Mouse (Mus musculus): ENCODE data around the gene Krtap5-1. TPM values are rescaled to one million over a fixed set of nuclear protein-coding genes. Genes with fewer than 3 reads are reported as not detected.
"Not testable (repeated sequence)": the region's sequence is repeated elsewhere in the genome, so short reads cannot be mapped to it uniquely, and the experiment has no call there.

Krtap5-1 gene
- polyA plus RNA-seq, 1 experiment: not detected

- peak; percentile 53; the same call in 1 of the 2 replicates for TF ChIP-seq CTCF (IDR thresholded peaks at IDR 0.05; ENCODE audit: borderline replicate concordance, insufficient read depth, low read length)
- H3K4me1 ChIP-seq (ENCODE audit: control insufficient read depth, insufficient read depth, low read length); H3K27ac ChIP-seq (ENCODE audit: insufficient read depth, low read length); H3K4me3 ChIP-seq (ENCODE audit: insufficient read depth, low read length): not testable (repeated sequence)
These were observed 18.7 kb downstream of the Krtap5-1 start for GRCm38 (mm10) chr7:142278183-142278582.

GRCm38 (mm10) chr7:142274263-142274662, 22.7 kb downstream of the Krtap5-1 start, which contains the start of gene Gm4559:
Gene Gm4559, minus strand, starts transcription at chr7:142274363.
- H3K4me3 ChIP-seq (ENCODE audit: insufficient read depth, low read length); H3K4me1 ChIP-seq (ENCODE audit: control insufficient read depth, insufficient read depth, low read length); H3K27ac ChIP-seq (ENCODE audit: insufficient read depth, low read length): not testable (repeated sequence)

- H3K4me3 ChIP-seq (ENCODE audit: insufficient read depth, low read length); H3K27ac ChIP-seq (ENCODE audit: insufficient read depth, low read length); H3K4me1 ChIP-seq (ENCODE audit: control insufficient read depth, insufficient read depth, low read length): not testable (repeated sequence)
These were observed 38.7 kb downstream of the Krtap5-1 start, which contains the start of gene Gm2431 for GRCm38 (mm10) chr7:142258254-142258653. Gene Gm2431, minus strand, starts transcription at chr7:142258354.

GRCm38 (mm10) chr7:142255517-142255916, 41.4 kb downstream of the Krtap5-1 start:
- Histone ChIP-seq H3K4me1 (ENCODE audit: control insufficient read depth, insufficient read depth, low read length) (no peaks in the 10 kb centered on the region), H3K4me3 (ENCODE audit: insufficient read depth, low read length) (no peak overlapping the region), H3K27ac (ENCODE audit: insufficient read depth, low read length) (no peak overlapping the region)
- TF ChIP-seq POLR2A (IDR thresholded peaks at IDR 0.05; ENCODE audit: low read depth, low read length) (no peak), CTCF (IDR thresholded peaks at IDR 0.05; ENCODE audit: borderline replicate concordance, insufficient read depth, low read length) (peak; percentile 64; the same call in 1 of the 2 replicates)

GRCm38 (mm10) chr7:142249824-142250223, 47.1 kb downstream of the Krtap5-1 start:
- Histone ChIP-seq H3K4me3 (ENCODE audit: insufficient read depth, low read length) (no peak overlapping the region), H3K27ac (ENCODE audit: insufficient read depth, low read length) (no peak overlapping the region), H3K4me1 (ENCODE audit: control insufficient read depth, insufficient read depth, low read length) (no peaks in the 10 kb centered on the region)
- TF ChIP-seq CTCF (IDR thresholded peaks at IDR 0.05; ENCODE audit: borderline replicate concordance, insufficient read depth, low read length): no peak

Other genes with a start within 250 kb of the Krtap5-1 start
- 15.2 and 15.9 TPM in 2 replicates for gene Mob2, start 236.1 kb downstream of the Krtap5-1 start, polyA plus RNA-seq (2011; ENCODE audit: insufficient read length, low read depth, missing spikeins)
- gene Dusp8, start 201.3 kb downstream of the Krtap5-1 start, polyA plus RNA-seq (2011; ENCODE audit: insufficient read length, low read depth, missing spikeins): 5.1 and 5.4 TPM in 2 replicates
- gene Gm45618, start 176.4 kb downstream of the Krtap5-1 start, polyA plus RNA-seq (2011; ENCODE audit: insufficient read length, low read depth, missing spikeins): not detected in 2 replicates
- gene Gm39115, start 161.1 kb downstream of the Krtap5-1 start, polyA plus RNA-seq (2011; ENCODE audit: insufficient read length, low read depth, missing spikeins): not detected in 2 replicates
- gene Gm45337, start 152.5 kb downstream of the Krtap5-1 start, polyA plus RNA-seq (2011; ENCODE audit: insufficient read length, low read depth, missing spikeins): not detected in 2 replicates
- not detected in 2 replicates for gene Gm29735, start 140.0 kb downstream of the Krtap5-1 start, polyA plus RNA-seq (2011; ENCODE audit: insufficient read length, low read depth, missing spikeins)
- not detected in 2 replicates for gene Gm4553, start 131.4 kb downstream of the Krtap5-1 start, polyA plus RNA-seq (2011; ENCODE audit: insufficient read length, low read depth, missing spikeins)
- gene Krtap5-2, start 121.1 kb downstream of the Krtap5-1 start, polyA plus RNA-seq (2011; ENCODE audit: insufficient read length, low read depth, missing spikeins): not detected in 2 replicates
- not detected in 2 replicates for gene Gm10153, start 106.7 kb downstream of the Krtap5-1 start, polyA plus RNA-seq (2011; ENCODE audit: insufficient read length, low read depth, missing spikeins)
- gene Krtap5-3, start 95.8 kb downstream of the Krtap5-1 start, polyA plus RNA-seq (2011; ENCODE audit: insufficient read length, low read depth, missing spikeins): not detected in 2 replicates
- not detected in 2 replicates for gene Gm7579, start 85.3 kb downstream of the Krtap5-1 start, polyA plus RNA-seq (2011; ENCODE audit: insufficient read length, low read depth, missing spikeins)
- gene Krtap5-5, start 67.1 kb downstream of the Krtap5-1 start, polyA plus RNA-seq (2011; ENCODE audit: insufficient read length, low read depth, missing spikeins): not detected in 2 replicates
- not detected in 2 replicates for gene Gm40460, start 56.0 kb downstream of the Krtap5-1 start, polyA plus RNA-seq (2011; ENCODE audit: insufficient read length, low read depth, missing spikeins)
- gene Gm2431, start 38.8 kb downstream of the Krtap5-1 start, polyA plus RNA-seq (2011; ENCODE audit: insufficient read length, low read depth, missing spikeins): not detected in 2 replicates
- not detected in 2 replicates for gene Gm4559, start 22.8 kb downstream of the Krtap5-1 start, polyA plus RNA-seq (2011; ENCODE audit: insufficient read length, low read depth, missing spikeins)
- not detected in 2 replicates for gene Krtap5-4, start 6.4 kb upstream of the Krtap5-1 start, polyA plus RNA-seq (2011; ENCODE audit: insufficient read length, low read depth, missing spikeins)
- 6.0 and 6.5 TPM in 2 replicates for gene Ifitm10, start 76.6 kb upstream of the Krtap5-1 start, polyA plus RNA-seq (2011; ENCODE audit: insufficient read length, low read depth, missing spikeins)
- not detected in 2 replicates for gene Gm49369, start 85.5 kb upstream of the Krtap5-1 start, polyA plus RNA-seq (2011; ENCODE audit: insufficient read length, low read depth, missing spikeins)
- 617 and 890 TPM in 2 replicates for gene Ctsd, start 90.9 kb upstream of the Krtap5-1 start, polyA plus RNA-seq (2011; ENCODE audit: insufficient read length, low read depth, missing spikeins)
- gene Syt8, start 137.7 kb upstream of the Krtap5-1 start, polyA plus RNA-seq (2011; ENCODE audit: insufficient read length, low read depth, missing spikeins): 1.3 and 2.4 TPM in 2 replicates
- 1.1 TPM in 1 of 2 replicates, not detected in the other for gene Tnni2, start 144.7 kb upstream of the Krtap5-1 start, polyA plus RNA-seq (2011; ENCODE audit: insufficient read length, low read depth, missing spikeins)
- 114 and 159 TPM in 2 replicates for gene Lsp1, start 163.7 kb upstream of the Krtap5-1 start, polyA plus RNA-seq (2011; ENCODE audit: insufficient read length, low read depth, missing spikeins)
- gene Tnnt3, start 201.7 kb upstream of the Krtap5-1 start, polyA plus RNA-seq (2011; ENCODE audit: insufficient read length, low read depth, missing spikeins): 1.4 TPM in 2 replicates
- 8.2 and 10.6 TPM in 2 replicates for gene Mrpl23, start 235.6 kb upstream of the Krtap5-1 start, polyA plus RNA-seq (2011; ENCODE audit: insufficient read length, low read depth, missing spikeins)

Measured in embryonic fibroblast, embryonic 13.5 days (primary cell).